Mouse (Mus musculus) forebrain, embryonic 10.5 days (tissue): ENCODE results near the gene Gad2. TPM values are rescaled to one million over a fixed set of nuclear protein-coding genes. Genes with fewer than 3 reads are reported as not detected.

Source experiments
- DNase-seq: peaks from one replicate; pipeline ENCODE4 v3.0.0-alpha.2; 2017; ENCODE audit warnings: low spot score; ENCODE audit errors: extremely low spot score
- H3K27ac ChIP-seq: fragments of 300-500 bp; sonication (generic); 2 replicates; pipeline ENCODE4 v1.5.1; 2016; ENCODE audit warnings: mild to moderate bottlenecking
- H3K27me3 ChIP-seq: fragments of 300-500 bp; sonication (generic); 2 replicates; pipeline ENCODE4 v1.6.1; 2016; ENCODE audit warnings: mild to moderate bottlenecking; ENCODE audit not compliant: poor library complexity, severe bottlenecking
- H3K36me3 ChIP-seq: fragments of 300-500 bp; sonication (generic); replicated peaks from 2 replicates; pipeline ENCODE4 v1.6.1; 2016; ENCODE audit warnings: mild to moderate bottlenecking, moderate library complexity
- H3K4me1 ChIP-seq: fragments of 300-500 bp; sonication (generic); 2 replicates; pipeline ENCODE4 v1.6.1; 2016
- H3K4me3 ChIP-seq: fragments of 300-500 bp; sonication (generic); 2 replicates; pipeline ENCODE4 v1.5.1; 2016; ENCODE audit warnings: mild to moderate bottlenecking, moderate library complexity
- H3K9me3 ChIP-seq: fragments of 300-500 bp; sonication (generic); 2 replicates; pipeline ENCODE4 v1.6.1; 2016; ENCODE audit warnings: mild to moderate bottlenecking, moderate library complexity
- WGBS: fragments of 180-500 bp; shearing (Covaris S2); methylation state at CpG from one replicate; pipeline ENCODE4 v1.1.7; 2016; 5-methylcytosine and 5-hydroxymethylcytosine counted together
- polyA plus RNA-seq: library from polyadenylated mRNA; unstranded; fragments of >200 nt; fragmentation: Nextera tagmentation; extraction: Ambion mirVana; gene quantifications from 2 replicates; pipeline ENCODE4 v1.2.1, GENCODE M21; 2016

Gene Gad2
- polyA plus RNA-seq, 1 experiment from 2014 or later = 7.0 TPM

DNA sequence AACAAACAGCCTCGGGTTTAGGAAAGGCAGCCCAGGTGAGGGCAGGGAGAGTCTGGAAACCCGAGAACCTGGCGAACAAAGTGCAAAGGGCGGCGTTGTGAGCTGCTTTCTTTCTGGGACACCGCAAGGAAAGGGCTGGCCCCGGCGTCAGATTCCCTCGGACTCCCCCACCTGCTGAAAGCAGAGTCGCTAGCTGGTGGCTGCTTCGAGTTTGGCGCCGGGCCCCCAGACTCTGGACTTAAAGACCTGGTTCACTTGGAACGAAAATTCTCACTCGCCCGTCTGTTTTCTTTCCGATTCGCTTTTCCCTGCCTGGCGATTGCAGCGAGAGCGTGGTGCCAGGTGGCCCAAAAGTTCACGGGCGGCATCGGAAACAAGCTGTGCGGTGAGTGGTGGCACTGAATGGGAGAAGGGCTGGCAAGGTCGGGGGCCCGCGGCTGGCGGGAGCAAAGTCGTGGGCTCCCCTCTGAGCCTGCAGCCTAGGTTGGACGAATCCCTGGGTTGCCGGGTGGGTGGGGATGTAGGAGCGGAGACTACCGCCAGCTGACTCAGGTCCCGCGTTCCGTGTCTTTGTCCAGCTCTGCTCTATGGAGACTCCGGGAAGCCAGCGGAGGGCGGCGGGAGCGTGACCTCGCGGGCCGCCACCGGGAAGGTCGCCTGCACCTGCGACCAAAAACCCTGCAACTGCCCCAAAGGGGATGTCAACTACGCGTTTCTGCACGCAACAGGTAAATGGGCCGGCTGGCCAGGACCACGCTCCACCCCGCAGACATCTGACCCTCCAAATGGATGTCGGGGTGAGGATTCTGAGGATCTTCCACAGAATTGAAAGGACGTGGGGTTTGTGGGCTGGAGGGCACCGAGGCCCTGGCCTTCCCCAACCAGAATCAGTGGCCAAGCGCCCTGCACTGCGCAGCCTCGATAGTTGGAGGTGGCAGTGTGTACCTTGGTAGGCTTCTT, 1.4 kb downstream of the Gad2 start:
- peaks cover 100% of the 10 kb centered on the region for H3K27me3 ChIP-seq
- peak overlapping the region; percentile 72 for H3K27ac ChIP-seq
- WGBS = under 1% methylated on average over 60 of the region's 60 CpGs
- H3K36me3 ChIP-seq = no peaks in the 10 kb centered on the region
- no peaks in the 10 kb centered on the region for H3K9me3 ChIP-seq
- H3K4me1 ChIP-seq = peaks cover 47% of the 10 kb centered on the region
- peak; percentile 52 for DNase-seq
- peak overlapping the region; percentile 54 for H3K4me3 ChIP-seq

DNA sequence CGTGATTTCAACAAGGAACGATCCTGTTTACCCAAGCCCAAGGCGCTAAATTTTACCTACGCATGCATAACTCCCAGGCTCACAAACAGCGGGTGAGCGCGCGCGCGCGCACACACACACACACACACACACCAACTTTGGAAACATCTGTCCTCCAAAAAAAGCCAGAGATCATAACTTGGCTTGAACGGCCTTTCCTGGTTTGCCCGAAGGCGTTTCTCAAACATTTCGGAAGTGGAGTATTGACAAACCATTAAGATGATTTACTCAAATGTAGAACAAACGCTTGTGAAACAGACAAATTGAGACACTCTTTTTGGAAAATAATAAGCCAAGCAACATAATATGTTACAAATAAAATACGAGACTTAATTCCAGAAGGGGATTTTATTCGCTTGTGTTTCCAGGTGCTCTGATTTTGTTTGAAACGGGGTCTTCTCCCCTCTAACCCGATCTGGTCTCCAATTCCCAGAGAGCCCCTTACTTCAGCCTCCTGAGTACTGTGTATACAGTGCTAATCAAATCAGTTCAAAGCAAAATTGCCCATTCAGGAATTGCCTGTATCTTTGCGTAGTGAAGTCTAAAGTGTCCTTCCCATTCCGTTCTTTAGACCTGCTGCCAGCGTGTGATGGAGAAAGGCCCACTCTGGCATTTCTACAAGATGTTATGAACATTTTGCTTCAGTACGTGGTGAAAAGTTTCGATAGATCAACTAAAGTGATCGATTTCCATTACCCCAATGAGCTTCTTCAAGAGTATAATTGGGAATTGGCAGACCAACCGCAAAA, 2.4 kb downstream of the Gad2 start:
- no peak for DNase-seq
- Histone ChIP-seq H3K27ac (no peak overlapping the region), H3K27me3 (peaks cover 98% of the 10 kb centered on the region), H3K9me3 (no peaks in the 10 kb centered on the region), H3K4me3 (peak overlapping the region; percentile 54), H3K36me3 (no peaks in the 10 kb centered on the region), H3K4me1 (peaks cover 45% of the 10 kb centered on the region)
- WGBS = 2% methylated on average over 27 of the region's 27 CpGs

DNA sequence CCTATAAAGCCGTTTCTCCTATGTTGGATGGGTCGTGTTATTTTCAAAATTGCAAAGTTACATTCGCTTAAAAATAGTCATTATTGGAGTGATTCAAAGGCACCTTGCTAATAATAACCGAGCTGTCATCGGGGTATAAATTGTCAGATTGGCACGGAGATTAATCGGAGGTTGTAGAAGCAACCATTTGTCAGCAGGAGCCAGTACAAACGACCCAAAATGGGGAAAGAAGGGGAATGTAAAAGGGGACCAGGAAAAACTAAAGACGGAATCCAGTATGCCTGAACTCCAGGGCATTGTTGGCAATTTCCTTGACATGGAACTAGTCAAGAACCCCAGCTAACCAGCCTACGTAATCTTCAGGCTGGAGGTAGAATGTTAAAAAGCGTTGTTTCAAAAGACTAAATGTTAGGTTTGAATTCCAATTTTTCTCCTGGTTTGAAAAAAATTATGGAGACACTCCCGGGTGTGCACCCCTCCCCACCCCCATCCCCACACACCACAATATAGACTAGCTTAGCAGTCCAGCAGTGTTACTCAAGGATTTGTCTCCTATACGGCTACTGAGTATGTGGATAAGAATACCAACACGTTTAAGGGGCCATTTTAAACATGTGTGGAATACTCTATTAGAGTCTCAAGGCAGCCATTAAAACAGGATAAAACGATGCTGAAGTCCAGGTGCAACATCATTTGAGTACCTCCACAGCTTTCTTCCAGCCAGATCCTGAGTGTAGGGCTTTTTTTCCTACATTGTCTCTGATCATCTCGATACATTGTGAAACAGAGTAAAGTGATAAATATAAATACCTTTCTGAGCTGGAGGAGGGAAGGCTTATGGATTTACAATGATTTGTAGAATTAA, 3.3 kb downstream of the Gad2 start:
- Histone ChIP-seq H3K27ac (no peak overlapping the region), H3K27me3 (peaks cover 88% of the 10 kb centered on the region), H3K4me1 (peaks cover 36% of the 10 kb centered on the region), H3K4me3 (no peak overlapping the region), H3K36me3 (no peaks in the 10 kb centered on the region), H3K9me3 (no peaks in the 10 kb centered on the region)
- 7% methylated on average over 16 of the region's 16 CpGs for WGBS
- DNase-seq = no peak

DNA sequence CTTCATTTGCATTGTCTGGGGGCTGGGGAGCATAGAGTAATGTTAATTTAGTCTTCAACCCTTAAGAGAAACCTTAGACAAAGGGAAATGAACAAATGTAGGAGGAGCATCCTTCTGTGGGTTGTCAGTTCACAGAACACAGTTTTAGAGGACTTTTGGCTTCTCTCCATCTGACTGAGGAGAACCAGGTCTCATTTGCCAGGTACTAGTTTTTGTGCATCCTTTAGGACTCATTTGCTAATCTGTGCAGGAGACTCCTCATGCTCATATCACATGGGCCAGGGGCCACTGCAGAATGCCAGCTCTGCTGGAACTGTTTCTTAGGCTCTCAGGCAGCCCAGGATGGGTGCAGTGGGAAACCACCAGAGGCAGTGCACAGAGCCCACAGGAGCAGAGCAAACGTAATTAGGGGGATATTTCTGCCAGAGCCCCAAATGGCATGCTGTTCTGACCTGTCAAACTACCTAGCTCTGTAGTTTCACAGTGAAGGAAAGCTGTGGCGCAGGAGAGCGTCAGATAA, 5.2 kb downstream of the Gad2 start:
- H3K27ac ChIP-seq = no peak overlapping the region
- H3K4me1 ChIP-seq = peaks cover 17% of the 10 kb centered on the region
- no peaks in the 10 kb centered on the region for H3K36me3 ChIP-seq
- 26% methylated on average over 3 of the region's 3 CpGs for WGBS
- peaks cover 70% of the 10 kb centered on the region for H3K27me3 ChIP-seq
- no peak overlapping the region for H3K4me3 ChIP-seq
- no peak for DNase-seq
- no peaks in the 10 kb centered on the region for H3K9me3 ChIP-seq

DNA sequence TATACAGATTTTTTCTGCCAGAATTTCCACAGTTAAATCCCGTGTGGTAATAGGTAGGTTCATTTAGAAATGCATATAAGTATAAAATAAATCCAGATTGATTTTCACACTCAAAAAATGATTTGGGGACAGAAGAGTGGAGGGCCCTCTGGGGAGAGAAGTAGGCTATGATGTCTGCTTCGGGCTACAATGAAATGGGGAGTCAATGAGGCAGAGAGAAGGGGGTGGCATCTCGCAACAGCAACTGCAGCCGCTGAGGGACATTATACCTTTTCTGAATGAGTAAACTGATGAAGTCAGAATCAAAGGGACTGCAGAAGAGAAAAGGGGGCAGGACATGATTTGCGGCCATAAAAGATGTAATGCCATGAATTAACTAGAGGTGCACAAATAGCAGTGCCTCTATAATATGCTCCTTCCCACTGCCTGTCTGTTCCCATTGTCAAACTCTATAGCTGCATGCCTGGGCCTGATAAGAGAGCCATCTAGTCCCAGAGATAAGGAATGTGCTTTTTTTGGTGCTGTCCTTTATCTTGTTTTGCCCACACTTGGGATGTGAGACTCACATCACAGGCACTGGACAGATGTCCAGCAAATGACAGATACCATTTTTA, 5.9 kb downstream of the Gad2 start:
- no peaks in the 10 kb centered on the region for H3K9me3 ChIP-seq
- peaks cover 10% of the 10 kb centered on the region for H3K4me1 ChIP-seq
- no peak overlapping the region for H3K27ac ChIP-seq
- H3K36me3 ChIP-seq = no peaks in the 10 kb centered on the region
- DNase-seq = no peak
- H3K4me3 ChIP-seq = no peak overlapping the region
- 28% methylated on average over 5 of the region's 5 CpGs for WGBS
- H3K27me3 ChIP-seq = peaks cover 62% of the 10 kb centered on the region

DNA sequence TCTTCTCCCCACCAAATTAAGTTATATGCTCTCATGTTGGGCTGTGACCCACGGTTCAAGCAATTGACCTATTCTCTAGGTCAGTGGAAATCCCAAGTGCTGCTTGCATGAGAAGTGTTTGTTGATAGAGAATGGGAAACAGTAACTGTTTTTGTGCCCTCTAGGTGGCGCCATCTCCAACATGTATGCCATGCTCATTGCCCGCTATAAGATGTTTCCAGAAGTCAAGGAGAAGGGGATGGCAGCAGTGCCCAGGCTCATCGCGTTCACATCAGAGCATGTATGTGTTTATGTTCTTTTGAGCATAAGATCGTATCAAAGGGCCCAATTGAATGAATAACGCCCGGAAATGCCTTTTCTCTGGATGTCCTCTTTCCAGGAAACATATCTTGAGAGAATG, 12.8 kb downstream of the Gad2 start:
- H3K36me3 ChIP-seq = no peaks in the 10 kb centered on the region
- no peaks in the 10 kb centered on the region for H3K27me3 ChIP-seq
- WGBS = 45% methylated on average over 8 of the region's 8 CpGs
- no peaks in the 10 kb centered on the region for H3K4me1 ChIP-seq
- DNase-seq = no peak
- H3K27ac ChIP-seq = no peak overlapping the region
- H3K4me3 ChIP-seq = no peak overlapping the region
- no peaks in the 10 kb centered on the region for H3K9me3 ChIP-seq

DNA sequence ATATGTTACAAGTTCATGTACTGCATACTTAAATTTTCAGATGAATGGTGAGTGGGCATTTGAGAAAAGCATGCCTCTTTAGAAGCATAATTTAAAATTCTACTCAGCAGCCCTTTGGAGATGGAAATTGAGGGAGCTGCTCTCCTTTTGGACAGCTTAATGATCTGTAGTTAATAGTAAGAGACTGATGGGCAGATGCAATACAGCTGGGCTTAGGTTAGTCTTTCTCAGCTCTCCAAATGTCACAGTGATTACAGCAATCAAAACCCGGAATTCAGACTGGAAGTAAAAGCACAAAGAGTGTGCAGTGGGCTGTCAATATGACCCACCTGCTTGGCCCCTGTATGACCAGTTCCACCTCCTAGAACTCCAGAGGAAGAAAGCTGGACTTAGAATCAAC, 24.1 kb downstream of the Gad2 start:
- Histone ChIP-seq H3K4me1 (no peaks in the 10 kb centered on the region), H3K36me3 (no peaks in the 10 kb centered on the region), H3K4me3 (no peak overlapping the region), H3K9me3 (no peaks in the 10 kb centered on the region), H3K27ac (no peak overlapping the region), H3K27me3 (no peaks in the 10 kb centered on the region)
- WGBS = 71% methylated on average over 1 of the region's 1 CpGs
- DNase-seq = no peak

DNA sequence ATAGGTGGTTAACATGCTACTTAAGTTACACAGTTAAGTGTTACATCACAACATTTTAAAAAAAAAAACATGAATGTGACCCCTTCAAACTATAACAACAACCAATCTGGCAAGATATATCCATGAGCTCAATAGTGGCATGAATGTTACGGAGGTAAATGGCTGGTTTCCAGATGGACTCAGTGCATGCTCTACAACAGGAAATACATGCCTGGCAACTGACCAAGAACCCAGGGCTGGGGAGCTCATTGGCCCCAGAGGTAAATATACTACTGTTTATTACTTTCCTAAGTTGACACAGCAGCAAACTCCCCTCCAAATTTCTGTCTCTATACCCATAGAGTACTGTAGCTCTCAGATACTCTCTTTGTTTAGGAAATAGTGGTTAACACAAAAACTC, 26.4 kb downstream of the Gad2 start:
- H3K27me3 ChIP-seq = no peaks in the 10 kb centered on the region
- DNase-seq = no peak
- no peaks in the 10 kb centered on the region for H3K4me1 ChIP-seq
- no peak overlapping the region for H3K27ac ChIP-seq
- no peaks in the 10 kb centered on the region for H3K36me3 ChIP-seq
- H3K4me3 ChIP-seq = no peak overlapping the region
- no peaks in the 10 kb centered on the region for H3K9me3 ChIP-seq
- 94% methylated on average over 1 of the region's 1 CpGs for WGBS

DNA sequence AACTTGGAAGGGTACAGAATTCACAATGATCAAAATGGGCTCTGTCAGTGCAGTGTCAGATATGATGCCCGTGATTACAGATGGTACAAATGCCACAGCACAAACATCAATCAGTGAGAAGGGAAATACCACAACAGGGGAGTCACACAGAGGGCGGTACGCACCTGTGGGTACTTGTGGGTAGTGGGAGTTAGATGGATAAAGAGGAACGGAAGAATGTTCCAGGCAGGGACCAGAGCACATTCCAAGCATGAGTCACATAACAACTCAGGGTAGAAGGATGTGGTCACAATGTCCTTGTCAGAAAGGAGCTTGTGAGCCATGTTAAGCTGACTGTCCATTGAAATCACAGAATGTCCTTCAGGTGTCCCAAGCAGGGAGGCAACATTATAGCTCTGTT, 29.8 kb downstream of the Gad2 start:
- no peak overlapping the region for H3K27ac ChIP-seq
- H3K27me3 ChIP-seq = no peaks in the 10 kb centered on the region
- no peak for DNase-seq
- no peaks in the 10 kb centered on the region for H3K36me3 ChIP-seq
- 88% methylated on average over 4 of the region's 4 CpGs for WGBS
- H3K4me1 ChIP-seq = no peaks in the 10 kb centered on the region
- no peak overlapping the region for H3K4me3 ChIP-seq
- no peaks in the 10 kb centered on the region for H3K9me3 ChIP-seq

DNA sequence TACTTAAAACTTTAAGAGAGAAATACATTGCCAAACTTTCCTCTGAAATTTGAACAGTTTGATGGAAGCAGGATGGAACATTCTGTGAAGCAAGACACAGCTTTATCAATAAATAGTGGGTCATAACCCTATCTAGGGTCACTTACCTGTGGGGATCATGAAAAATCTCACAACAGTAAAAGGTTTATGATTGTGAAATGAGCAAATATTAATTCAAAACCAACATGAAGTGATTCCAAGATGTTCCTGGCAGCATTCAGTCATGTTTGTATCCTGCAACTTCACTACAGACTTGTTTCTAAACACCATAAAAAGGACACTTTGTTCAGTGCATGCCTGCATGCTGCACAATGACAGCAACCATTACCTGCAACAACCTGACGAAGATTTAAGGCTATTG, 41.7 kb downstream of the Gad2 start:
- WGBS = 81% methylated on average over 1 of the region's 1 CpGs
- H3K27ac ChIP-seq = no peak overlapping the region
- no peak for DNase-seq
- no peak overlapping the region for H3K4me3 ChIP-seq
- H3K9me3 ChIP-seq = no peaks in the 10 kb centered on the region
- H3K27me3 ChIP-seq = no peaks in the 10 kb centered on the region
- no peaks in the 10 kb centered on the region for H3K36me3 ChIP-seq
- no peaks in the 10 kb centered on the region for H3K4me1 ChIP-seq

DNA sequence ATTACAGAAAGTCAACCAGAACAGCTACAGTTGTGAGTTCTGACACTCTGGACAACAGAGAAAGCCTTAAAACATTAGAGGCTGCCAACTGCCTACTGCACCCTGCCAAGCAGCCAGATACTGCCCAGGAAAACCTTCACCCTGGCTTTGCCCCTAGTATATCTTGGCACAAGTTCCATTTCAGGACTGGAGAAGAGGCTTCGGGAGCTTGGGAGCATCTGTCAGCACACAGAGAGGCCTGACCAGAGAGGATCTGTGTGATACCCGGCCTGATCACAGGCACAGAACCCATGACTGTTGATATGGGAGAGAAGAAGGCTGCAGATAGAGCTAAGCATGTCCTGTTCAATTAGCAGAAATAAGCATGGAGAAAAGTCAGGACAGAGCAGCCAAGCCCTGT, 48.4 kb downstream of the Gad2 start:
- Histone ChIP-seq H3K9me3 (no peaks in the 10 kb centered on the region), H3K27me3 (no peaks in the 10 kb centered on the region), H3K27ac (no peak overlapping the region), H3K4me3 (no peak overlapping the region), H3K36me3 (no peaks in the 10 kb centered on the region), H3K4me1 (no peaks in the 10 kb centered on the region)
- 91% methylated on average over 2 of the region's 2 CpGs for WGBS
- DNase-seq = no peak

DNA sequence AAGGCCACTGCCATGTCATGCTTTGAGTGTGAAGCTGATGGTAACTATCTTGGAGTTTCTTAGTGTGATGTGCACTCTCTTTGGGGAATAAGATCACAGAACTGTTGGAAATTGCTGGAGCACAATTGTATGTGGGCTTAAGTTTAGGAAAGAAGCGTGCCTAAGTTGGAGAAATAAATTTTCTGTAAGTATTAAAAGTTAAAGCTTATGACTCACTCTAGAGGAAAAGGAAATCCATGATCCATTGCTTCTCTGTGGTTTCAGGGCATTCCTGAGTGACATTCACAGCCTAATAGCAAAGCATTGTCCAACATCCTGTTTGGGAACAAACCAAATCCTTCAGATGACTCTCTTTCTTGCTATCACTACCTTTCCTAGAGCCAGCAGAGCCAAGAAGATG, 49.3 kb downstream of the Gad2 start:
- WGBS = 75% methylated on average over 1 of the region's 1 CpGs
- no peak for DNase-seq
- H3K4me3 ChIP-seq = no peak overlapping the region

More for the DNA sequence above, 49.3 kb downstream of the Gad2 start:
- Histone ChIP-seq H3K9me3 (no peaks in the 10 kb centered on the region), H3K4me1 (no peaks in the 10 kb centered on the region), H3K27me3 (no peaks in the 10 kb centered on the region), H3K36me3 (no peaks in the 10 kb centered on the region), H3K27ac (no peak overlapping the region)
